Mouse (Mus musculus): ENCODE results near the gene Dnajc5g. TPM values are rescaled to one million over a fixed set of nuclear protein-coding genes. Genes with fewer than 3 reads are reported as not detected.
A peak's percentile ranks its signal among the peaks of the same experiment; 100 is the strongest.

The Dnajc5g gene
- polyA plus RNA-seq, 1 experiment from 2014 or later: not detected

DNA sequence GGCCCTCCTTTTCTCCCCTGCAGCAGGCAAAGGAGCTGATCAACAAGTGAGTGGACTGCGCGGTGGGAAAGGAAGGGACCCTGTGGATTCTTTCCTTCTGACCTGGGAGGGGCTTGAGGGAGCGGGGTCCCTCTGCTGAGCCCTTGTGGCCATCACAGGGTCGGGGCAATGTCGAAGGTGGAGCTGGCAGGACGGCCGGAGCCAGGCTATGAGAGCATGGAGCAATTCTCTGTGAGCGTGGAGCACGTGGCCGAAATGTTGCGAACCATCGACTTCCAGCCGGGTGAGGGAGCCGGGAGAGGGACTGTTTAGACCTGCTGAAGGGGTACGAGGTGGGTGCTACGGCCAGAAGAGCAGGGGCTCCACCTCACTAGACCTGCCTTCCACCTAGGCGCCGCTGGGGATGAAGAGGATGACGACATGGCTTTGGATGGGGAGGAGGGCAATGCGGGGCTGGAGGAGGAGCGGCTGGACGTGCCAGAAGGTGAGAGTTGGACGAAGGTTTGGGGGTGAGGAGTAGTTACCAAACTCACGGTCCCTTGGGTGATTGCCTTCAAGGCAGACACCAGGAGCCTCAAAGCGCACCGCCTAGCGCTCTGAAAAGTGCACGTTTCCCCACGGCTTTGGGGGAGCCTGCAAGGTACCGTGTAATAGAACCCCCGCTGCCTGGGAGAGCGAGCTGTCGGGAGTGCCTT is 30.8 kb downstream of the Dnajc5g start:
- H3K4me3 ChIP-seq (ENCODE audit: low read length): no peak overlapping the region
- 1% methylated on average over 32 of the region's 33 CpGs for WGBS
- no peak for ATAC-seq (ENCODE audit: low read depth)
- no peak overlapping the region for H3K4me2 ChIP-seq (ENCODE audit: low read depth, low read length)
- peaks cover 7% of the 10 kb centered on the region; the same call in 1 of the 2 replicates for H3K4me1 ChIP-seq (replicated peaks; ENCODE audit: control insufficient read depth, insufficient read depth, low read length)
- no peak overlapping the region for H3K27ac ChIP-seq (ENCODE audit: low read length)
- H3K9ac ChIP-seq (ENCODE audit: low read length): no peak overlapping the region
- H3K9me3 ChIP-seq (ENCODE audit: control insufficient read depth, low read length): no peaks in the 10 kb centered on the region
- H3K36me3 ChIP-seq (ENCODE audit: control insufficient read depth, insufficient read depth, low read length): 0 out of 2 replicates have a peak, but pooled peaks cover 2% of the 10 kb centered on the region
- H3K27me3 ChIP-seq (ENCODE audit: control insufficient read depth, insufficient read depth, low read depth, low read length): peaks cover 56% of the 10 kb centered on the region

- under 1% methylated on average over 13 of the region's 13 CpGs for WGBS
- Histone ChIP-seq H3K36me3 (ENCODE audit: control insufficient read depth, insufficient read depth, low read length) (0 out of 2 replicates have a peak, but pooled peaks cover 2% of the 10 kb centered on the region), H3K9ac (ENCODE audit: low read length) (no peak overlapping the region), H3K27me3 (ENCODE audit: control insufficient read depth, insufficient read depth, low read depth, low read length) (peaks cover 56% of the 10 kb centered on the region), H3K27ac (ENCODE audit: low read length) (no peak overlapping the region), H3K4me2 (ENCODE audit: low read depth, low read length) (no peak overlapping the region), H3K9me3 (ENCODE audit: control insufficient read depth, low read length) (no peaks in the 10 kb centered on the region), H3K4me1 (replicated peaks; ENCODE audit: control insufficient read depth, insufficient read depth, low read length) (peaks cover 7% of the 10 kb centered on the region; the same call in 1 of the 2 replicates), H3K4me3 (ENCODE audit: low read length) (no peak overlapping the region)
- no peak for ATAC-seq (ENCODE audit: low read depth)
Measured at GRCm38 (mm10) chr5:31137658-31138057, 31.6 kb downstream of the Dnajc5g start.

DNA sequence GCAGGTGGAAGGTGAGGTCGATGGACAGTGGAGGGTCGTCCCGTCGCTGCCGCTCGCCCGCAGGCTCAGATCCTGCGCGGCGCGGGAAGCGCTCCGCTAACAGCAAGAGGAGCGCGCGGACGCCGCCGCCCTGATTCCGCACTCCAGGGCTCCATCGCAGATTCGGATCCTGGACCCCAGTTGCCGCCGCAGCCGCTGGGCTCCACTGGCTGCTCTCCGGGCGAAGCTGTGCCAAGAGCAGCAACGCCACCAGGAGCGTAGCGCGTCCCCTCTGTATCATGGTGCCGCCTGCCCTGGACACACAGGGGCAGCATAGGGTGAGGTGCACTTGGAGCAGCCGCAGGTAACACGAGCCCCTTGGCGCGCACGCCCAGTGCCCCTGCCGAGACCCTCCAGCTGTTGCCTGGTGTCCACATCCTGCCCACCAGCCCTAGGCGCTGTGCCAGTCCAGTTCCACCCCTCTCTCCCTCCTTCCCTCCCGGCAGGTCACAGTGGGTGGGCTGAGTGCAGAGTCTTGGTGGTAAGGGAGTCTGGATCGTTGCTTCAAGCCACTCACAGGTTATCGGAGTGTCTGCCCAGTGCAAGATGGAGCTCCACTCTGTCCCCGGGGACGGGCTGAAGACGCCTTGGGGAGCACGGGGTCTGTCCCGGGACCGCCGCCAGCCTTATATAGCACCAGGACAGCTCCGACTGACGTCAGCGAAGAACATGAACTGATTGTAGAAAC is 32.3 kb downstream of the Dnajc5g start, which contains the start of gene Ucn:
Ucn (minus strand) TSS at position 589 of the 727 bp plus-strand sequence.
- ATAC-seq (ENCODE audit: low read depth): peak; percentile 43; the same call in 1 of the 2 replicates
- H3K4me3 ChIP-seq (ENCODE audit: low read length): peak within 1 kb of the TSS; percentile 14; the same call in 1 of the 2 replicates
- H3K9me3 ChIP-seq (ENCODE audit: control insufficient read depth, low read length): no peaks in the 10 kb centered on the region
- H3K36me3 ChIP-seq (ENCODE audit: control insufficient read depth, insufficient read depth, low read length): peaks cover 4% of the 10 kb centered on the region; the same call in 1 of the 2 replicates
- H3K9ac ChIP-seq (ENCODE audit: low read length): no peak within 1 kb of the TSS
- WGBS: 2% methylated on average over 48 of the region's 52 CpGs
- H3K27ac ChIP-seq (ENCODE audit: low read length): no peak within 1 kb of the TSS
- peaks cover 7% of the 10 kb centered on the region; the same call in 1 of the 2 replicates for H3K4me1 ChIP-seq (replicated peaks; ENCODE audit: control insufficient read depth, insufficient read depth, low read length)
- peak within 1 kb of the TSS; percentile 11 for H3K4me2 ChIP-seq (ENCODE audit: low read depth, low read length)
- peaks cover 56% of the 10 kb centered on the region for H3K27me3 ChIP-seq (ENCODE audit: control insufficient read depth, insufficient read depth, low read depth, low read length)

DNA sequence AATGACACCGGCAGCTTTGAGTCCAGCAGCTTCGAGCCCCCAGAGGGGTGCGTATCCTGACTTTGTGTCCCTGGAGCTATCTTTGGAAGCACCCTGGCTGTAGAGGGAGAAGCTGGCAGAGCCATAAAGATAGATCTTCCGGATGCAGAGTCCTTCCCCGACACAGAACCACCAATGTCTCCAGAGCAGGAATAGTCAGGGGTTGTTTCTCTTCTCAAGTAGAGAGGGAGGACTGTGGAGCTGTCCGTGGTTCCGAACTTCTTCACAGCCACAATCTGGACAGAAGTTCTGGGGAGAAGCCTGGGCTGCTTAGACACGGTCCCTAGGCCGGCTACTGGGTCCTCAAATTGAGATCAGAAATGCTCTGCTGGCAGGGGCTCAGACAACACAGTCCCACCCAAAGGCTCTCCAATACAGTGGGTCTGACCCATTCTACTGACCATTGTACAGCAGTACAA is 32.9 kb downstream of the Dnajc5g start:
- Histone ChIP-seq H3K4me3 (ENCODE audit: low read length) (no peak overlapping the region; the same call in 1 of the 2 replicates), H3K9me3 (ENCODE audit: control insufficient read depth, low read length) (no peaks in the 10 kb centered on the region), H3K27me3 (ENCODE audit: control insufficient read depth, insufficient read depth, low read depth, low read length) (peaks cover 55% of the 10 kb centered on the region), H3K4me2 (ENCODE audit: low read depth, low read length) (peak overlapping the region; percentile 11; the same call in 1 of the 2 replicates), H3K36me3 (ENCODE audit: control insufficient read depth, insufficient read depth, low read length) (peaks cover 6% of the 10 kb centered on the region), H3K4me1 (replicated peaks; ENCODE audit: control insufficient read depth, insufficient read depth, low read length) (peaks cover 7% of the 10 kb centered on the region; the same call in 1 of the 2 replicates), H3K27ac (ENCODE audit: low read length) (no peak overlapping the region), H3K9ac (ENCODE audit: low read length) (no peak overlapping the region)
- 0 out of 2 replicates have a peak, but pooled peaks have one; percentile 20 for ATAC-seq (ENCODE audit: low read depth)
- WGBS: 7% methylated on average over 9 of the region's 9 CpGs

DNA sequence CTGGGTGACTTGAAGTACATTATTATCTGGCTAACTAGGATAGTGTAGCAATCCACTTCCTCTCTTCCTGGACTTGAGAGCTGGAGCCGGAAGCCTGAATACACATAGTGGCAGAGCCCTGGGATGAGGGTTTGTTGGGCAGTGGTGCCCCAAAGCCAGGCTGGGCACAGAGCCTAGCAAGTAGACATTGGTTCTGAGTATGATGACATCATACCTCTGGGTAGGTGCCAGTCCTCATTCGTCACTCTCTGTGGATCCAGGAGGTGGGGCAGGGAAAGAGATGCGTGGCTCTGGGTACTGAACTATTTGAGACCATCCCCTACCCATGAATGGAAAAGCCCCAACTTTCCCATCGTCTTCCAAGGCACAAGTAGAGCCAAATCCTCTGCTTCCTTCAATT is 43.7 kb downstream of the Dnajc5g start:
- Histone ChIP-seq H3K4me2 (ENCODE audit: low read depth, low read length) (no peak overlapping the region), H3K27me3 (ENCODE audit: control insufficient read depth, insufficient read depth, low read depth, low read length) (no peaks in the 10 kb centered on the region), H3K4me1 (replicated peaks; ENCODE audit: control insufficient read depth, insufficient read depth, low read length) (peaks cover 5% of the 10 kb centered on the region), H3K4me3 (ENCODE audit: low read length) (no peak overlapping the region), H3K36me3 (ENCODE audit: control insufficient read depth, insufficient read depth, low read length) (no peaks in the 10 kb centered on the region; the same call in 1 of the 2 replicates), H3K9ac (ENCODE audit: low read length) (no peak overlapping the region), H3K27ac (ENCODE audit: low read length) (no peak overlapping the region), H3K9me3 (ENCODE audit: control insufficient read depth, low read length) (no peaks in the 10 kb centered on the region)
- ATAC-seq (ENCODE audit: low read depth): no peak
- WGBS: 87% methylated on average over 4 of the region's 4 CpGs

DNA sequence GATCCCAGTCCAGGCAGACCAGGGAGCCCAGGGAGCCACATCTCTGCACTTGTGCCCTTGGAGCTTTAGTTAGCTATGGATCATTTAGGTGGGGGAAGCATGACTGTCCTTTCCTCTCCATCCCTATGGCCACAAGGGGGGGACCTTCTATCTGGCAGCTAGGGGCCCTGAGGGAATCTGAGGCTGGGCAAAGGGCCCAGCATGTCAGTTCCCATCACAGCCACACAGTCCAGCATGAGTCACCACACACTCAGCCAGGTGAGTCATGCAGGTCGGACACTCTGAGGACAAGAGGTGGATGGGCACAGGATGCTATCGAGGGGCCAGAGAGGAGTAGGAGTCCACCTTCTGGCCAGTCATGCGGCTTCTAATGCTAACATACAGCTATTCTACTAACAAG is 45.7 kb downstream of the Dnajc5g start:
- no peak overlapping the region for H3K9ac ChIP-seq (ENCODE audit: low read length)
- H3K4me2 ChIP-seq (ENCODE audit: low read depth, low read length): no peak overlapping the region
- H3K36me3 ChIP-seq (ENCODE audit: control insufficient read depth, insufficient read depth, low read length): peaks cover 1% of the 10 kb centered on the region; the same call in 1 of the 2 replicates
- H3K27me3 ChIP-seq (ENCODE audit: control insufficient read depth, insufficient read depth, low read depth, low read length): no peaks in the 10 kb centered on the region
- H3K4me3 ChIP-seq (ENCODE audit: low read length): no peak overlapping the region
- peaks cover 5% of the 10 kb centered on the region for H3K4me1 ChIP-seq (replicated peaks; ENCODE audit: control insufficient read depth, insufficient read depth, low read length)
- no peak overlapping the region for H3K27ac ChIP-seq (ENCODE audit: low read length)
- ATAC-seq (ENCODE audit: low read depth): no peak
- WGBS: 79% methylated on average over 3 of the region's 3 CpGs
- H3K9me3 ChIP-seq (ENCODE audit: control insufficient read depth, low read length): no peaks in the 10 kb centered on the region

DNA sequence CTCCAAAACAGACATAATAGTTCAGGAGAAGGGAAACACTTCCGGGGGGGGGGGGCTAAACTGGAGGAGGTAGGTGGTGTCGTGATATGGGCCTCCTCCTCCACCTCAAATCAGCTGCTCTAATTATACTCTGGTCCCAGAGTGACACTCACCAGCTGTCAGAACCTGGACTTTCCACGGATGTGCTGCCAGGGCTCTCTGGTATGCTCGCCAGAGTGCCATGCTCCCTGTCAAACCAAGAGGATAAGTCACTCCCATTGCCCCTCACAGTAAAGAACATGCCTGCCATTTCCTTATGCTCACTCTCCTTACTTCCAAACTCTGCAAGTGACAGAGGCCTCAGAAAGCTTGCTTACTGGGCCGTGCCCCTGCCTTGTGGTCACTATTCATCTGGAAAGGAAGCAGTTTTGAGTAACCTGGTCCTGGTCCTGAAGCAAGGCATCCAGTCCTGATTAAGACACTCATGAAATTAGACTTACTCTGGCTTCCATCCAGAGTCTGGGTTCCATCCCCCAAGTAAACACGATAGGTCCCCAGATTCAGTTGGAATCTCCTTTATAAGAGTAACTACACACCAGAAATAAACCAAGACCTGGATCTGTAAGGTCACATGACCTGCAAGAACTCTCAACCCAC is 47.5 kb downstream of the Dnajc5g start:
- Histone ChIP-seq H3K27ac (ENCODE audit: low read length) (peak overlapping the region; percentile 75; the same call in 1 of the 2 replicates), H3K9ac (ENCODE audit: low read length) (peak overlapping the region; percentile 81), H3K9me3 (ENCODE audit: control insufficient read depth, low read length) (no peaks in the 10 kb centered on the region), H3K36me3 (ENCODE audit: control insufficient read depth, insufficient read depth, low read length) (peaks cover 18% of the 10 kb centered on the region), H3K4me2 (ENCODE audit: low read depth, low read length) (peak overlapping the region; percentile 80), H3K27me3 (ENCODE audit: control insufficient read depth, insufficient read depth, low read depth, low read length) (no peaks in the 10 kb centered on the region), H3K4me3 (ENCODE audit: low read length) (peak overlapping the region; percentile 72), H3K4me1 (replicated peaks; ENCODE audit: control insufficient read depth, insufficient read depth, low read length) (peaks cover 5% of the 10 kb centered on the region)
- ATAC-seq (ENCODE audit: low read depth): peak; percentile 20
- WGBS: 25% methylated on average over 6 of the region's 6 CpGs

- peak; percentile 96 for ATAC-seq (ENCODE audit: low read depth)
- H3K36me3 ChIP-seq (ENCODE audit: control insufficient read depth, insufficient read depth, low read length): peaks cover 23% of the 10 kb centered on the region
- peak within 1 kb of the TSS; percentile 80 for H3K4me2 ChIP-seq (ENCODE audit: low read depth, low read length)
- H3K27ac ChIP-seq (ENCODE audit: low read length): peak within 1 kb of the TSS; percentile 75
- H3K9me3 ChIP-seq (ENCODE audit: control insufficient read depth, low read length): no peaks in the 10 kb centered on the region
- peak within 1 kb of the TSS; percentile 72 for H3K4me3 ChIP-seq (ENCODE audit: low read length)
- no peaks in the 10 kb centered on the region for H3K27me3 ChIP-seq (ENCODE audit: control insufficient read depth, insufficient read depth, low read depth, low read length)
- H3K4me1 ChIP-seq (replicated peaks; ENCODE audit: control insufficient read depth, insufficient read depth, low read length): peaks cover 5% of the 10 kb centered on the region
- under 1% methylated on average over 19 of the region's 19 CpGs for WGBS
- peak within 1 kb of the TSS; percentile 81 for H3K9ac ChIP-seq (ENCODE audit: low read length)
Measured at GRCm38 (mm10) chr5:31154152-31154553, 48.1 kb downstream of the Dnajc5g start, which contains the start of gene Mpv17. Mpv17 (minus strand) TSS chr5:31154251.
